21 mouse cellular contexts compared by ENCODE assay signal in the genomic region with DNA sequence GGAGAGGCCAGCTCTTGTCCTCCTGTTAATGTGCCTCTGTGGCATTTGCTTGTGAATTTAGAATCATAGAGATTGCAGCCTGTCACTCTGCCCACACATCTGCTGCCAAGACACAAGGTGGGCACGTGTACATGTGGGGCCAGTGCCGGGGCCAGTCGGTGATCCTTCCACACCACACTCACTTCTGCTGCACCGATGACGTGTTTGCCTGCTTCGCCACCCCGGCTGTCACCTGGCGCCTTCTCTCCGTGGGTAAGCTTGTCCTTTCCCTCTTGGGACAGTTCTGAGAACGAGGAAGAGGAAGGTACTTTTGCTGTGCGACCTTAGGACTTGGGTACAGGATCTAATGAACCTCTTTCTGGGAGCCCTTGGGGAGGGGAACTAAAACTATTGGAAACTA. TPM values are rescaled to one million over a fixed set of nuclear protein-coding genes. Genes with fewer than 3 reads are reported as not detected.
A peak's percentile ranks its signal among the peaks of the same experiment; 100 is the strongest.
DNase-seq lines count a peak whose midpoint lies in the region; ATAC-seq and TF ChIP-seq lines count a peak whose summit lies in the region.
"Had no signal": no experiment of that assay in that cellular context is flagged by ENCODE, and none has a peak within 500 bp of the region (broad histone marks: within the 10 kb centered on the region; RNA-seq: fewer than 3 reads in every experiment).

No protein-coding gene starts in this region.

- H3K4me2 ChIP-seq in intestine, postnatal 0 days (replicated peaks; ENCODE audit: low read depth), result no peak overlapping the region
- H3K4me2 ChIP-seq in intestine, embryonic 15.5 days (replicated peaks), result no peak overlapping the region
- H3K4me2 ChIP-seq in CH12.LX (ENCODE audit: insufficient read depth, low read depth, poor library complexity, severe bottlenecking), result no peak overlapping the region
- no peak overlapping the region for H3K4me2 ChIP-seq in hindbrain, embryonic 12.5 days (replicated peaks)
- no peak overlapping the region for H3K4me2 ChIP-seq in midbrain, embryonic 14.5 days (ENCODE audit: low read length)
- H3K4me2 ChIP-seq: embryonic facial prominence, embryonic 15.5 days; hindbrain, embryonic 15.5 days; limb, embryonic 15.5 days; midbrain, embryonic 12.5 days had no signal

- no peak overlapping the region for H3K27ac ChIP-seq in intestine, postnatal 0 days (ENCODE audit: low read depth, low read length)
- no peak overlapping the region for H3K27ac ChIP-seq in intestine, embryonic 15.5 days
- H3K27ac ChIP-seq in CH12.LX (ENCODE audit: insufficient read depth, low read depth), result no peak overlapping the region
- H3K27ac ChIP-seq in hindbrain, embryonic 12.5 days, result no peak overlapping the region
- H3K27ac ChIP-seq in midbrain, embryonic 14.5 days (replicated peaks; ENCODE audit: low read depth, low read length), result no peak overlapping the region
- H3K27ac ChIP-seq: embryonic facial prominence, embryonic 15.5 days; heart, adult 2 months; hindbrain, embryonic 15.5 days; limb, embryonic 15.5 days; midbrain, embryonic 12.5 days had no signal

- no peaks in the 10 kb centered on the region for H3K27me3 ChIP-seq in intestine, postnatal 0 days (replicated peaks; ENCODE audit: control insufficient read depth, insufficient read depth, low read length)
- H3K27me3 ChIP-seq in intestine, embryonic 15.5 days (replicated peaks), result no peaks in the 10 kb centered on the region
- no peaks in the 10 kb centered on the region for H3K27me3 ChIP-seq in CH12.LX (replicated peaks)
- H3K27me3 ChIP-seq in hindbrain, embryonic 12.5 days, result no peaks in the 10 kb centered on the region
- no peaks in the 10 kb centered on the region for H3K27me3 ChIP-seq in midbrain, embryonic 14.5 days (ENCODE audit: control insufficient read depth, insufficient read depth, low read length)
- H3K27me3 ChIP-seq: embryonic facial prominence, embryonic 15.5 days; hindbrain, embryonic 15.5 days; limb, embryonic 15.5 days; midbrain, embryonic 12.5 days had no signal

- in situ Hi-C loops in CH12.LX (cut with MboI; ENCODE audit: low pct_ligation_motif_present, low pct_unique_long_range_greater_than_20kb, low sequenced_read_pairs), result loop anchor here (10.0 kb wide), 1 partner anchor 61 kb away; a partner anchor contains a TSS

- no peak for TF ChIP-seq EP300 in CH12.LX (IDR thresholded peaks at IDR 0.05; ENCODE audit: low read length)

- no peak for TF ChIP-seq POLR2A in CH12.LX (IDR thresholded peaks at IDR 0.05; ENCODE audit: low read depth, low read length)
- TF ChIP-seq POLR2A in brain, embryonic 14.5 days (IDR thresholded peaks at IDR 0.05; ENCODE audit: borderline replicate concordance, extremely low read depth, insufficient read depth, insufficient read length, poor library complexity, severe bottlenecking), result no peak

- dilution Hi-C loops in CH12.LX (cut with MboI; ENCODE audit: extremely low pct_ligation_motif_present, extremely low pct_unique_long_range_greater_than_20kb, low sequenced_read_pairs), result no loop called here

- ATAC-seq in frontal cortex, adult (ENCODE audit: low TSS enrichment), result 0 out of 2 replicates have a peak, but pooled peaks have one; percentile 13
- ATAC-seq in intestine, postnatal 0 days, result peak; percentile 48
- no peak for ATAC-seq in intestine, embryonic 15.5 days
- no peak for ATAC-seq in hindbrain, embryonic 12.5 days (ENCODE audit: low FRiP score)
- ATAC-seq in midbrain, embryonic 14.5 days (ENCODE audit: low FRiP score, low TSS enrichment), result no peak
- ATAC-seq: activated CD4-positive, CD25-positive, alpha-beta regulatory T cell, adult 4 months had no signal

- 0 out of 2 replicates have a peak, but pooled peaks cover 4% of the 10 kb centered on the region for H3K4me1 ChIP-seq in intestine, postnatal 0 days (replicated peaks; ENCODE audit: control insufficient read depth, insufficient read depth, low read length)
- H3K4me1 ChIP-seq in intestine, embryonic 15.5 days (replicated peaks), result peaks cover 5% of the 10 kb centered on the region; the same call in 1 of the 2 replicates
- H3K4me1 ChIP-seq in CH12.LX (ENCODE audit: control insufficient read depth in 1 of 2, insufficient read depth in 2 of 2), result peaks cover 8 to 56% of the 10 kb centered on the region in 2 experiments
- H3K4me1 ChIP-seq in hindbrain, embryonic 12.5 days, result no peaks in the 10 kb centered on the region
- no peaks in the 10 kb centered on the region for H3K4me1 ChIP-seq in midbrain, embryonic 14.5 days (ENCODE audit: control insufficient read depth, insufficient read depth, low read length)
- H3K4me1 ChIP-seq: hindbrain, embryonic 15.5 days; midbrain, embryonic 12.5 days had no signal

- H3K79me2 ChIP-seq in CH12.LX (replicated peaks; ENCODE audit: control insufficient read depth, extremely low read depth, insufficient read depth, poor library complexity, severe bottlenecking), result no peaks in the 10 kb centered on the region

- 73% methylated on average over 11 of the region's 11 CpGs for WGBS in intestine, postnatal 0 days
- WGBS in intestine, embryonic 15.5 days, result 91% methylated on average over 11 of the region's 11 CpGs
- 90% methylated on average over 11 of the region's 11 CpGs for WGBS in hindbrain, embryonic 12.5 days
- 91% methylated on average over 11 of the region's 11 CpGs for WGBS in midbrain, embryonic 14.5 days

- H3K9ac ChIP-seq in intestine, postnatal 0 days (ENCODE audit: low read depth, low read length), result no peak overlapping the region
- H3K9ac ChIP-seq in intestine, embryonic 15.5 days, result no peak overlapping the region
- no peak overlapping the region for H3K9ac ChIP-seq in CH12.LX (ENCODE audit: insufficient read depth, low read depth)
- no peak overlapping the region for H3K9ac ChIP-seq in hindbrain, embryonic 12.5 days
- H3K9ac ChIP-seq in midbrain, embryonic 14.5 days (replicated peaks; ENCODE audit: low read length), result no peak overlapping the region
- H3K9ac ChIP-seq: embryonic facial prominence, embryonic 15.5 days; hindbrain, embryonic 15.5 days; limb, embryonic 15.5 days; midbrain, embryonic 12.5 days had no signal

- no peaks in the 10 kb centered on the region for H3K9me3 ChIP-seq in intestine, postnatal 0 days (ENCODE audit: control insufficient read depth)
- H3K9me3 ChIP-seq in intestine, embryonic 15.5 days, result no peaks in the 10 kb centered on the region
- H3K9me3 ChIP-seq in CH12.LX (replicated peaks; ENCODE audit: low read length), result no peaks in the 10 kb centered on the region
- no peaks in the 10 kb centered on the region for H3K9me3 ChIP-seq in hindbrain, embryonic 12.5 days (replicated peaks)
- H3K9me3 ChIP-seq in midbrain, embryonic 14.5 days (ENCODE audit: control insufficient read depth, low read length), result no peaks in the 10 kb centered on the region
- H3K9me3 ChIP-seq: embryonic facial prominence, embryonic 15.5 days; hindbrain, embryonic 15.5 days; limb, embryonic 15.5 days; midbrain, embryonic 12.5 days had no signal

- H3K36me3 ChIP-seq in intestine, postnatal 0 days (ENCODE audit: control insufficient read depth, insufficient read depth), result peaks cover 32% of the 10 kb centered on the region
- peaks cover 19% of the 10 kb centered on the region for H3K36me3 ChIP-seq in intestine, embryonic 15.5 days
- peaks cover 17 to 40% of the 10 kb centered on the region in 2 experiments for H3K36me3 ChIP-seq in CH12.LX (replicated peaks in 1 of 2; ENCODE audit: control insufficient read depth in 1 of 2, insufficient read depth in 1 of 2, low read length in 1 of 2)
- peaks cover 76% of the 10 kb centered on the region for H3K36me3 ChIP-seq in hindbrain, embryonic 12.5 days
- peaks cover 72% of the 10 kb centered on the region for H3K36me3 ChIP-seq in midbrain, embryonic 14.5 days (ENCODE audit: control insufficient read depth, insufficient read depth, low read length)

- H3K4me3 ChIP-seq in intestine, postnatal 0 days (ENCODE audit: low read depth, low read length), result no peak overlapping the region
- H3K4me3 ChIP-seq in intestine, embryonic 15.5 days (replicated peaks), result no peak overlapping the region
- no peak overlapping the region for H3K4me3 ChIP-seq in CH12.LX (replicated peaks in 1 of 3; ENCODE audit: low read depth in 2 of 3, low read length in 2 of 3, poor library complexity in 1 of 3)
- H3K4me3 ChIP-seq in hindbrain, embryonic 12.5 days, result no peak overlapping the region
- no peak overlapping the region for H3K4me3 ChIP-seq in midbrain, embryonic 14.5 days (replicated peaks; ENCODE audit: low read depth, low read length)
- H3K4me3 ChIP-seq: embryonic facial prominence, embryonic 15.5 days; heart, adult 2 months; hindbrain, embryonic 15.5 days; limb, embryonic 15.5 days; midbrain, embryonic 12.5 days had no signal

- no peak for TF ChIP-seq RAD21 in CH12.LX (IDR thresholded peaks at IDR 0.05; ENCODE audit: low read depth, low read length)

- no peak for TF ChIP-seq CTCF in intestine, postnatal 0 days (IDR thresholded peaks at IDR 0.05; ENCODE audit: low read depth)
- no peak for TF ChIP-seq CTCF in CH12.LX (conservative IDR thresholded peaks at IDR 0.05 in 1 of 2, IDR thresholded peaks at IDR 0.05 in 1 of 2; ENCODE audit: low read depth in 2 of 2, low read length in 2 of 2)
- no peak for TF ChIP-seq CTCF in brain, embryonic 14.5 days (IDR thresholded peaks at IDR 0.05; ENCODE audit: borderline replicate concordance, extremely low read depth, insufficient read depth, insufficient read length)

- no peak for DNase-seq in frontal cortex, postnatal 10 days (ENCODE audit: low spot score in 2 of 2)
- peak; percentile 45 for DNase-seq in CH12.LX (ENCODE audit: extremely low read depth)
- peak; percentile 31 for DNase-seq in brain, embryonic 14.5 days (ENCODE audit: low read depth)
- DNase-seq in midbrain, embryonic 14.5 days, result no peak
- DNase-seq: adrenal gland, adult 8-10 months; B cell, adult 2 months; cerebellum, adult 9-10 months; gastrocnemius, postnatal 25 days; heart, adult 2 months; heart, postnatal 36 days; kidney, postnatal 36 days; left cerebral cortex, postnatal 4 days had no signal

TF ChIP-seq in CH12.LX, 34 proteins besides CTCF, POLR2A, EP300 and RAD21 (continues in another document):
- TF ChIP-seq BHLHE40 (IDR thresholded peaks at IDR 0.05; ENCODE audit: low read depth, low read length) (peak; percentile 86), ELF1 (IDR thresholded peaks at IDR 0.05; ENCODE audit: low read depth, low read length) (no peak), USF1 (IDR thresholded peaks at IDR 0.05; ENCODE audit: low read depth, low read length) (no peak), NELFE (IDR thresholded peaks at IDR 0.05; ENCODE audit: low read depth, low read length) (no peak), PAX5 (IDR thresholded peaks at IDR 0.05; ENCODE audit: low read length) (no peak), IRF4 (IDR thresholded peaks at IDR 0.05; ENCODE audit: low read depth, low read length) (no peak)

RNA-seq across cellular contexts. Expression of a gene that starts 50.8 kb away (rescaled TPM):
- polyA plus RNA-seq in intestine, postnatal 0 days (2015; fragmentation: Nextera tagmentation; extraction: Ambion mirVana), result 31.8 and 32.2 TPM in 2 replicates
- 69.2 and 77.0 TPM in 2 replicates for polyA plus RNA-seq in intestine, embryonic 15.5 days (2015; fragmentation: Nextera tagmentation; extraction: Ambion mirVana)
- total RNA-seq in CH12.LX (2012; rRNA removed), result 36.9 and 40.2 TPM in 2 replicates
- total RNA-seq in CH12.LX (2014; rRNA removed), result 47.6 and 49.0 TPM in 2 replicates
- 31.7 and 34.1 TPM in 2 replicates for polyA plus RNA-seq in CH12.LX (2012; ENCODE audit: insufficient read length, low read depth)
- polyA plus RNA-seq in brain, embryonic 14.5 days (2012; rRNA removed), result 58.8 and 69.3 TPM in 2 replicates
- polyA plus RNA-seq in hindbrain, embryonic 12.5 days (2016; fragmentation: Nextera tagmentation; extraction: Ambion mirVana), result 124 and 127 TPM in 2 replicates
- polyA plus RNA-seq in midbrain, embryonic 14.5 days (2014; fragmentation: Nextera tagmentation; extraction: Ambion mirVana), result 58.7 and 80.0 TPM in 2 replicates

Comparison
In these comparisons a context has a peak if more than half of its experiments do, and no peak if none do; other contexts are left out.
1. ATAC-seq: peak in frontal cortex, adult (single experiment) and intestine, postnatal 0 days (single experiment); none in intestine, embryonic 15.5 days (single experiment), hindbrain, embryonic 12.5 days (single experiment) and midbrain, embryonic 14.5 days (single experiment).
2. DNase-seq: peak in CH12.LX (single experiment) and brain, embryonic 14.5 days (single experiment); none in frontal cortex, postnatal 10 days (0 of 2) and midbrain, embryonic 14.5 days (single experiment).